Mouse (Mus musculus): ENCODE data around the gene Cdca7l. TPM values are rescaled to one million over a fixed set of nuclear protein-coding genes. Genes with fewer than 3 reads are reported as not detected.
A peak's percentile ranks its signal among the peaks of the same experiment; 100 is the strongest.

The Cdca7l gene
- polyA plus RNA-seq, 1 experiment from 2014 or later, result 15.6 TPM

GRCm38 (mm10) chr12:117840705-117841104 is 36.6 kb downstream of the Cdca7l start:
- no peak for ATAC-seq (ENCODE audit: insufficient read depth)

GRCm38 (mm10) chr12:117842676-117843075 is 38.6 kb downstream of the Cdca7l start:
- 65% methylated on average over 1 of the region's 1 CpGs for WGBS (ENCODE audit: insufficient replicate concordance)
- H3K4me2 ChIP-seq, result peak overlapping the region; percentile 90

More at GRCm38 (mm10) chr12:117840705-117841104, 36.6 kb downstream of the Cdca7l start:
- H3K27me3 ChIP-seq, result no peaks in the 10 kb centered on the region
- H3K9ac ChIP-seq, result no peak overlapping the region
- peaks cover 25% of the 10 kb centered on the region for H3K4me1 ChIP-seq (replicated peaks)
- no peaks in the 10 kb centered on the region for H3K36me3 ChIP-seq (replicated peaks)
- 24% methylated on average over 1 of the region's 1 CpGs for WGBS (ENCODE audit: insufficient replicate concordance)
- no peak overlapping the region for H3K27ac ChIP-seq (replicated peaks)
- H3K9me3 ChIP-seq (replicated peaks), result no peaks in the 10 kb centered on the region
- H3K4me2 ChIP-seq, result no peak overlapping the region
- H3K4me3 ChIP-seq (replicated peaks), result no peak overlapping the region

GRCm38 (mm10) chr12:117843302-117844074 is 39.4 kb downstream of the Cdca7l start:
- peaks cover 23% of the 10 kb centered on the region for H3K4me1 ChIP-seq (replicated peaks)
- no peaks in the 10 kb centered on the region for H3K9me3 ChIP-seq (replicated peaks)
- peak overlapping the region; percentile 72 for H3K9ac ChIP-seq
- ATAC-seq (ENCODE audit: insufficient read depth), result peak; percentile 87
- peak overlapping the region; percentile 90 for H3K4me2 ChIP-seq
- no peaks in the 10 kb centered on the region for H3K36me3 ChIP-seq (replicated peaks)
- under 1% methylated on average over 74 of the region's 75 CpGs for WGBS (ENCODE audit: insufficient replicate concordance)
- H3K4me3 ChIP-seq (replicated peaks), result peak overlapping the region; percentile 77
- no peaks in the 10 kb centered on the region for H3K27me3 ChIP-seq
- peak overlapping the region; percentile 68 for H3K27ac ChIP-seq (replicated peaks)

More at GRCm38 (mm10) chr12:117842676-117843075, 38.6 kb downstream of the Cdca7l start:
- peaks cover 23% of the 10 kb centered on the region for H3K4me1 ChIP-seq (replicated peaks)
- no peak overlapping the region for H3K4me3 ChIP-seq (replicated peaks)
- H3K9me3 ChIP-seq (replicated peaks), result no peaks in the 10 kb centered on the region
- no peak overlapping the region for H3K27ac ChIP-seq (replicated peaks)
- H3K36me3 ChIP-seq (replicated peaks), result no peaks in the 10 kb centered on the region
- no peaks in the 10 kb centered on the region for H3K27me3 ChIP-seq
- no peak overlapping the region for H3K9ac ChIP-seq
- ATAC-seq (ENCODE audit: insufficient read depth), result no peak

GRCm38 (mm10) chr12:117844075-117844408 is 40.0 kb downstream of the Cdca7l start:
- ATAC-seq (ENCODE audit: insufficient read depth), result no peak
- H3K4me2 ChIP-seq, result peak overlapping the region; percentile 90

GRCm38 (mm10) chr12:117844917-117845316 is 40.8 kb downstream of the Cdca7l start:
- H3K4me3 ChIP-seq (replicated peaks), result peak overlapping the region; percentile 77
- H3K27ac ChIP-seq (replicated peaks), result no peak overlapping the region
- no peaks in the 10 kb centered on the region for H3K9me3 ChIP-seq (replicated peaks)
- 19% methylated on average over 2 of the region's 2 CpGs for WGBS (ENCODE audit: insufficient replicate concordance)
- H3K27me3 ChIP-seq, result no peaks in the 10 kb centered on the region
- H3K4me1 ChIP-seq (replicated peaks), result peaks cover 23% of the 10 kb centered on the region
- H3K9ac ChIP-seq, result no peak overlapping the region
- ATAC-seq (ENCODE audit: insufficient read depth), result no peak
- H3K4me2 ChIP-seq, result peak overlapping the region; percentile 90
- no peaks in the 10 kb centered on the region for H3K36me3 ChIP-seq (replicated peaks)

More at GRCm38 (mm10) chr12:117844075-117844408, 40.0 kb downstream of the Cdca7l start:
- Histone ChIP-seq H3K27me3 (no peaks in the 10 kb centered on the region), H3K36me3 (replicated peaks) (no peaks in the 10 kb centered on the region), H3K27ac (replicated peaks) (peak overlapping the region; percentile 68), H3K4me1 (replicated peaks) (peaks cover 23% of the 10 kb centered on the region), H3K9ac (peak overlapping the region; percentile 72), H3K4me3 (replicated peaks) (peak overlapping the region; percentile 77), H3K9me3 (replicated peaks) (no peaks in the 10 kb centered on the region)
- WGBS (ENCODE audit: insufficient replicate concordance), result 1% methylated on average over 15 of the region's 15 CpGs

GRCm38 (mm10) chr12:117848621-117849020 is 44.5 kb downstream of the Cdca7l start:
- Histone ChIP-seq H3K27me3 (no peaks in the 10 kb centered on the region), H3K9me3 (replicated peaks) (no peaks in the 10 kb centered on the region), H3K36me3 (replicated peaks) (no peaks in the 10 kb centered on the region), H3K4me2 (no peak overlapping the region), H3K4me1 (replicated peaks) (peaks cover 17% of the 10 kb centered on the region), H3K9ac (no peak overlapping the region), H3K4me3 (replicated peaks) (no peak overlapping the region), H3K27ac (replicated peaks) (no peak overlapping the region)
- no peak for ATAC-seq (ENCODE audit: insufficient read depth)
- WGBS (ENCODE audit: insufficient replicate concordance), result 78% methylated on average over 6 of the region's 6 CpGs

GRCm38 (mm10) chr12:117850472-117850871 is 46.4 kb downstream of the Cdca7l start:
- Histone ChIP-seq H3K4me2 (no peak overlapping the region), H3K4me3 (replicated peaks) (no peak overlapping the region), H3K9me3 (replicated peaks) (no peaks in the 10 kb centered on the region), H3K27me3 (no peaks in the 10 kb centered on the region), H3K4me1 (replicated peaks) (0 out of 2 replicates have a peak, but pooled peaks cover 4% of the 10 kb centered on the region), H3K9ac (no peak overlapping the region), H3K27ac (replicated peaks) (no peak overlapping the region), H3K36me3 (replicated peaks) (no peaks in the 10 kb centered on the region)
- ATAC-seq (ENCODE audit: insufficient read depth), result no peak; the same call in 1 of the 2 replicates
- WGBS (ENCODE audit: insufficient replicate concordance), result 77% methylated on average over 10 of the region's 10 CpGs

- WGBS (ENCODE audit: insufficient replicate concordance), result 21% methylated on average over 6 of the region's 6 CpGs
- no peaks in the 10 kb centered on the region for H3K9me3 ChIP-seq (replicated peaks)
- H3K4me1 ChIP-seq (replicated peaks), result no peaks in the 10 kb centered on the region
- H3K36me3 ChIP-seq (replicated peaks), result no peaks in the 10 kb centered on the region
- no peak for ATAC-seq (ENCODE audit: insufficient read depth)
- H3K27ac ChIP-seq (replicated peaks), result no peak overlapping the region
- H3K4me3 ChIP-seq (replicated peaks), result no peak overlapping the region
- H3K27me3 ChIP-seq, result no peaks in the 10 kb centered on the region
- H3K9ac ChIP-seq, result no peak overlapping the region
- H3K4me2 ChIP-seq, result no peak overlapping the region
These were observed 49.2 kb downstream of the Cdca7l start for GRCm38 (mm10) chr12:117853316-117853715.

- H3K36me3 ChIP-seq (replicated peaks), result no peaks in the 10 kb centered on the region
- no peaks in the 10 kb centered on the region for H3K4me1 ChIP-seq (replicated peaks)
- H3K9ac ChIP-seq, result no peak overlapping the region
- H3K9me3 ChIP-seq (replicated peaks), result no peaks in the 10 kb centered on the region
- no peak overlapping the region; the same call in 1 of the 2 replicates for H3K4me2 ChIP-seq
- ATAC-seq (ENCODE audit: insufficient read depth), result 0 out of 2 replicates have a peak, but pooled peaks have one; percentile 38
- H3K4me3 ChIP-seq (replicated peaks), result no peak overlapping the region
- H3K27me3 ChIP-seq, result no peaks in the 10 kb centered on the region
- H3K27ac ChIP-seq (replicated peaks), result no peak overlapping the region
- 71% methylated on average over 9 of the region's 9 CpGs for WGBS (ENCODE audit: insufficient replicate concordance)
These were observed 52.9 kb downstream of the Cdca7l start for GRCm38 (mm10) chr12:117857023-117857422.

GRCm38 (mm10) chr12:117857884-117858283 is 53.8 kb downstream of the Cdca7l start:
- H3K36me3 ChIP-seq (replicated peaks), result no peaks in the 10 kb centered on the region
- no peaks in the 10 kb centered on the region for H3K27me3 ChIP-seq
- ATAC-seq (ENCODE audit: insufficient read depth), result peak; percentile 62
- no peak overlapping the region for H3K27ac ChIP-seq (replicated peaks)
- peak overlapping the region; percentile 0; the same call in 1 of the 2 replicates for H3K4me2 ChIP-seq
- no peaks in the 10 kb centered on the region for H3K4me1 ChIP-seq (replicated peaks)
- H3K9me3 ChIP-seq (replicated peaks), result no peaks in the 10 kb centered on the region
- H3K9ac ChIP-seq, result no peak overlapping the region
- no peak overlapping the region for H3K4me3 ChIP-seq (replicated peaks)
- WGBS (ENCODE audit: insufficient replicate concordance), result 59% methylated on average over 6 of the region's 6 CpGs

GRCm38 (mm10) chr12:117860840-117861239 is 56.8 kb downstream of the Cdca7l start:
- Histone ChIP-seq H3K36me3 (replicated peaks) (no peaks in the 10 kb centered on the region), H3K4me3 (replicated peaks) (no peak overlapping the region), H3K9me3 (replicated peaks) (no peaks in the 10 kb centered on the region), H3K4me1 (replicated peaks) (no peaks in the 10 kb centered on the region), H3K4me2 (no peak overlapping the region), H3K9ac (no peak overlapping the region), H3K27me3 (no peaks in the 10 kb centered on the region), H3K27ac (replicated peaks) (no peak overlapping the region)
- no peak for ATAC-seq (ENCODE audit: insufficient read depth)
- WGBS (ENCODE audit: insufficient replicate concordance), result 62% methylated on average over 7 of the region's 7 CpGs

All from liver, embryonic 15.5 days (tissue).